Mouse (Mus musculus) liver, adult (tissue): Measurements from ENCODE around the gene Pdx1.

Experiments
- GATA4 ChIP-seq: IDR thresholded peaks from 2 replicates; pipeline ENCODE4 v1.6.1; 2014; ENCODE audit warnings: mild to moderate bottlenecking, low read length; ENCODE audit not compliant: insufficient replicate concordance

The Pdx1 gene

GRCm38 (mm10) chr5:147269926-147270672, at the start of gene Pdx1:
Gene Pdx1 (plus strand): TSS chr5:147269959.
- no peak for TF ChIP-seq GATA4

DNA sequence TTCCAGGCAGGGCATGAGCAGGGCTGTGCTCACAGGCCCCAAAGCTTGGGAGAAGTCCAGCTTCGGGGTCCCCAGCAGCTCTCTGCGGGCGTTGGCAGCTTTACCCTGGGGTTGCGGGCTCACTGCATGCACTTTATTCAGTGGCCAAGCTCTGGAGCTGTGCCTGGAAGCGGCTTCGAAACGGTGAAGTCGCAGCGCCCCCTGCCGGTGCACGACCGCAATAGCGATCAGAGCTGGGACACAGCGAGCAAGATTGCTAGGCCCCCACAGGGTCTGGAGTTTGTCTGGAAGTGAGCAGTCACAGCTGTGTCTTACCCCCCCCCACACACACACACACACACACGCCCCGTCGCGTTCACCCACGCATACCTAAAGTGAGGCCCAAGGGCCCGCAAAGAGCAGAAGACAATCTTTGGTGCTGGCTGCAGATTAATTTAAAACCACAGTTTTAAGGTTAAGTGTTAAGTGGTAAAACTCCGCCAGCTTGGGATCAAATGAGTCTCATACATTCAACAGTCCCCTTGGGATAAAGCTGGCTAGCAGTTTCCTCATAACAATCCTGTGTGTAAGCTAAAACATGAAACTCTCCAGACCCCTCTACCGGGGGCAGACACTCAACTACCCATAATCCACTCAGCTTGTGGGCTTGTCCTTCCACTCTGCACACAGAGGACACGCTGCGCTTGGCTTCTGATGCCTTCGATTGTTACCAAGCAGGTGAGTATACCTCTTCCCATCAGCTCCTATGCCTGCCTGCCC, 42.2 kb upstream of the Pdx1 start:
- TF ChIP-seq GATA4, result no peak

GRCm38 (mm10) chr5:147235406-147236309, 34.1 kb upstream of the Pdx1 start:
- TF ChIP-seq GATA4, result no peak

GRCm38 (mm10) chr5:147243908-147244307, 25.9 kb upstream of the Pdx1 start:
- TF ChIP-seq GATA4, result no peak

- no peak for TF ChIP-seq GATA4
These were observed 9.6 kb upstream of the Pdx1 start for GRCm38 (mm10) chr5:147260189-147260588.

DNA sequence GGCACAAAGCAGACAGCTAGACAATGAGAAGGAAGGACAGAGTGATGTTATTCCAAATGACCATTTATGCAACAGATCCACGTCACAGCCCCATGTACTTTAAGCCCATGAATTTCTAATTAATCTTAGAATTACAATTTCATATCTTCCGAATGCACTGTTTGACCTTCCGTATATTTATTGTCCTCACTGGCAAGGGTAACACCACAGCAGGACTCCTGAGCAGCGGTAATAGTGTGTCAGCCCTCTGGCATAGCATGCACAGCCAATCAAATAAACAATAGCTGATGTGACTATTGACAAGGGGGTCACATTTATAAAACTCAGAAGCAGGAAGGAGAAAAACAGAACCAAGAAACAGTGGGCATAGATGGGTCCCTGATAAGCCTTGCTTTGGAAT, 9.0 kb upstream of the Pdx1 start:
- no peak for TF ChIP-seq GATA4

DNA sequence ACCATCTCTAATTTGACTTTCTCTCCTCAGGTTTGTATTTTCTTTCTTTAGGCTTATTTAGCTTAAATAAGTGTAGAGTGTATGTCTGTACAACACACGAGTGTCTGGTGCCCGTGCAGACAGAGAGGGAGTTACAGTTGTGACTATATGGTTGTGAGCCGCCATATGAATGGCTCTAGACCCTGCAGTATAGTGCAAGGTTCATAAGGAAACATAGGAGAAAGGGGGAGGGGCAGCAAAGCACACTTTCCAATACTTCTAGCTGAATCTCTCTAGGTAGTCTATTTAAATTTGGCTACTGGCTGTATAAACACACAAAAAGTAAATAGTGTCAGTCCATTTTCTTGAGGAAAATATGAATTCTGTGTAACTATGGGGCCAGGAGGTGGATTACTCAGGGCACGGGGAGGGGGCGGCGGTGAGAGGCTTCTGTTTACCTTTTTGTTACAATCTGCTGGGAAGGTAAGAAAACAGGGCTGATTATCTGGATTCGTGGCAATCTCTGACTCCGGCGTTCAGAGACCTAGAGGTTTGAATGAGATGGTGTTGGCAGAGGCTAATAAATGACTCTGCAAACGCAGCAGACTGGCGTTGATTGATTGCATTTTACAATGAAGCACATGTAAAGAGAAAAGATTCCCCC, 7.7 kb upstream of the Pdx1 start:
- no peak for TF ChIP-seq GATA4

DNA sequence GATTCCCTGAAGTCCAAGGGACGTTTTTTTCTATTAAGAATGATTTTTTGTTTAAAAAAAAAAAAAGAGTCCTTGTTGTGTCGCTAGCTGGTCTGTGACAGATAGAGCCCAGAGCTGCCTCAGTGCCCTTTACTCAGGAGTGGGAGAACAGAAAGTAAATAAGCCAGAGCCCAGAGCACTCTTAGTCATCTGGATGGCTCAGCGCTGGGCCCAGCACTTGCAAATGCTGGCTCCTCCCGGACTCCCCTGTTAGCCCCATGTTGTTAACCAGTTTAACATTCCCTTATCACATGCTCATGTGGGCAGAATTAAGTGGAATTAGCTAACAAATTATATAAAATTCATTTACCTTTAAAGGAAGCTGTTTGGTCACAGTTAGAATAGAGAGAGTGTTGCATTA, 5.8 kb upstream of the Pdx1 start:
- TF ChIP-seq GATA4, result no peak

GRCm38 (mm10) chr5:147267434-147267833, 2.3 kb upstream of the Pdx1 start:
- no peak for TF ChIP-seq GATA4

DNA sequence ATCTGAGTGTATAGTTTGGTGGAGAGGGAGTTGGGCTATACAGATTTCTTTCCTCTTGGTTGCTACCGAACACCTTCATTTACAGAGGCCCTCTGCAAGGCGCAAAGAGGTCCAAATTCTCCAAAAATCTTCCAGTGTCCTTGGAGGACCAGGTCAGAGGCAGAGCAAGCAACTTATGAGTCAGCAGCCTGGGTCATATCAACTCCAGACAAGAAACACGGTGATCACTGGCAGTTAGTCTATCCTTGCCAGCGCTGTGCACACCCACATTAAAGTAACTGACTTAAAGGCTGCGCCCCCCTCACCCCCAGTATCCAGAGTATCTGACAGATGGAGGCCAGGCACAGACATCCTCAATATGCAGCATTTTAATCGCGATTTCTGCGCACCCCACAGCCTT, 1.0 kb upstream of the Pdx1 start:
- TF ChIP-seq GATA4, result no peak

- no peak for TF ChIP-seq GATA4
These were observed 388 bp upstream of the Pdx1 start for GRCm38 (mm10) chr5:147269371-147269770.

GRCm38 (mm10) chr5:147270673-147271655, 1.2 kb downstream of the Pdx1 start:
- no peak for TF ChIP-seq GATA4

DNA sequence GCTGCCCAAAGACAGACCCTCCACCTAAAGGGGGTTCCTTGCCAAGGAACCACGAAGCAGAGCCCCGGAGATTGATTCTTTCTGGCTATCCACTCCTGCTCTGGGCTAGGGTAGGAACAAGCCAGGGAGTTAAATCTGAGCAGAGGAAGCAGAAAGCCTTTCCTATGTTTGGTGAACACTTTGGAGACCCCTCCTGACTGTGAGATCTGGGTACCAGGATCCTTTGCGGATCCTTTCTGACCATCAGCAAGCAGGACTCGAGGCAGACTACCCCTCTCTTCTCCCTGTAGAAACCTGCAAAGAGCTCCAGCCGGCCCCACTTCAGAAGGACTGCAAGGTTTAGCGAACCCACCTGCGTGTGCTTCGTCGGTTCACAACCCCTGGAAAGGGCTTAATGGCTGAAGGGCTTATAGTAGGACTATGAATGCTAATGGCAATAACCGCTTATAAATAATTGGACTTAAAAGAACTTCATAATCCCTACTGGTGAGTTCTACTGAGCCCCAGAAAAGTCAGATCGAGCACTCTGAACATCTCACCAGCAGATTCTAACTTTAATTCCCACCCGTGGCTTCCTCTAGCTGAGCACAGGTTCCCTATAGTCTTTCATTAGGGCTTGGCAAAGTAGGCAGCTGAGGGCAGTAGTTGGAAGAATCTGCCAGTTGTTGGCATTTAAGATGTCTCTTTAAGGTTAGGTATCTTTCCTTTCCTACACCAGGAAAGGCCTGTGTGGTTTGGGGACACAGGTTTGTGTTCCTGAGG, 2.5 kb downstream of the Pdx1 start:
- no peak for TF ChIP-seq GATA4
